Mouse (Mus musculus) hematopoietic stem cell, adult 5-6 weeks (primary cell): Measurements from ENCODE around the gene Ildr2. TPM values are rescaled to one million over a fixed set of nuclear protein-coding genes. Genes with fewer than 3 reads are reported as not detected.

ENCODE experiments used
- ATAC-seq, 2 experiments: fragments of 125-278 bp in 1 of 2; replicated peaks in 1 of 2; 2 replicates each; pipeline ENCODE4 v1.8.0; 2016 to 2017; ENCODE audit warnings: inconsistent platforms in 2 of 2, mild to moderate bottlenecking in 2 of 2, moderate number of reproducible peaks in 2 of 2, low read depth in 1 of 2, moderate TSS enrichment in 1 of 2; ENCODE audit not compliant: low FRiP score in 2 of 2, poor library complexity in 2 of 2, severe bottlenecking in 2 of 2, insufficient read depth in 1 of 2, low TSS enrichment in 1 of 2
- total RNA-seq: library from RNA; stranded (forward); fragments of 172-1452, 232-1000 nt; gene quantifications from 2 replicates; pipeline ENCODE4 v1.2.3, GENCODE M21; 2017

The Ildr2 gene
- total RNA-seq, 1 experiment from 2014 or later, result not detected

GRCm38 (mm10) chr1:166280566-166280965 is 26.6 kb downstream of the Ildr2 start:
- no peak for ATAC-seq

GRCm38 (mm10) chr1:166281287-166281686 is 27.3 kb downstream of the Ildr2 start:
- ATAC-seq, result no peak

GRCm38 (mm10) chr1:166281836-166282235 is 27.9 kb downstream of the Ildr2 start:
- ATAC-seq, result no peak

- 0 out of 4 replicates have a peak, but pooled peaks of 1 of the 2 experiments have one; percentile 21 for ATAC-seq
Observed at GRCm38 (mm10) chr1:166282597-166283210, 28.8 kb downstream of the Ildr2 start.

- no peak for ATAC-seq
Observed at GRCm38 (mm10) chr1:166283451-166283850, 29.5 kb downstream of the Ildr2 start.

GRCm38 (mm10) chr1:166284390-166284789 is 30.5 kb downstream of the Ildr2 start:
- ATAC-seq, result peak in 1 of 2 experiments; percentile 51; a peak in 1 of 4 replicates

GRCm38 (mm10) chr1:166286231-166286630 is 32.3 kb downstream of the Ildr2 start:
- no peak for ATAC-seq

- ATAC-seq, result no peak
Observed at GRCm38 (mm10) chr1:166290562-166290961, 36.6 kb downstream of the Ildr2 start.

GRCm38 (mm10) chr1:166293086-166293485 is 39.1 kb downstream of the Ildr2 start:
- no peak for ATAC-seq

- no peak for ATAC-seq
Observed at GRCm38 (mm10) chr1:166295548-166295947, 41.6 kb downstream of the Ildr2 start.

GRCm38 (mm10) chr1:166296371-166296770 is 42.4 kb downstream of the Ildr2 start:
- ATAC-seq, result no peak

GRCm38 (mm10) chr1:166296971-166297370 is 43.0 kb downstream of the Ildr2 start:
- ATAC-seq, result no peak

- ATAC-seq, result no peak
Observed at GRCm38 (mm10) chr1:166297499-166298111, 43.7 kb downstream of the Ildr2 start.

GRCm38 (mm10) chr1:166298884-166299283 is 44.9 kb downstream of the Ildr2 start:
- no peak for ATAC-seq

GRCm38 (mm10) chr1:166299821-166300220 is 45.9 kb downstream of the Ildr2 start:
- peak; percentile 65 to 70 for ATAC-seq

GRCm38 (mm10) chr1:166300526-166300925 is 46.6 kb downstream of the Ildr2 start:
- ATAC-seq, result no peak

GRCm38 (mm10) chr1:166304352-166305240 is 50.7 kb downstream of the Ildr2 start:
- no peak for ATAC-seq

- no peak for ATAC-seq
Observed at GRCm38 (mm10) chr1:166308471-166308850, 54.5 kb downstream of the Ildr2 start.
